Mouse (Mus musculus) intestine, embryonic 15.5 days (tissue): Measurements from ENCODE around the gene Ppp2r5a. TPM values are rescaled to one million over a fixed set of nuclear protein-coding genes. Genes with fewer than 3 reads are reported as not detected.

Source experiments
- ATAC-seq: fragments of 200-750 bp; cut with Nextera tagmentation; 2 replicates; pipeline ENCODE4 v1.8.0; 2017; ENCODE audit warnings: moderate TSS enrichment, moderate library complexity
- H3K27ac ChIP-seq: fragments of 300-500 bp; sonication (generic); 2 replicates; pipeline ENCODE4 v1.5.1; 2015; ENCODE audit warnings: mild to moderate bottlenecking, inconsistent platforms
- H3K27me3 ChIP-seq: fragments of 300-500 bp; sonication (generic); replicated peaks from 2 replicates; pipeline ENCODE4 v1.6.1; 2015; ENCODE audit warnings: inconsistent platforms
- H3K36me3 ChIP-seq: fragments of 300-500 bp; sonication (generic); 2 replicates; pipeline ENCODE4 v1.6.1; 2015; ENCODE audit warnings: inconsistent platforms
- H3K4me1 ChIP-seq: fragments of 300-500 bp; sonication (generic); replicated peaks from 2 replicates; pipeline ENCODE4 v1.6.1; 2015; ENCODE audit warnings: inconsistent platforms
- H3K4me2 ChIP-seq: fragments of 300-500 bp; sonication (generic); replicated peaks from 2 replicates; pipeline ENCODE4 v1.6.1; 2015; ENCODE audit warnings: mild to moderate bottlenecking, inconsistent platforms
- H3K4me3 ChIP-seq: fragments of 300-500 bp; sonication (generic); replicated peaks from 2 replicates; pipeline ENCODE4 v1.5.1; 2015; ENCODE audit warnings: inconsistent platforms
- H3K9ac ChIP-seq: fragments of 300-500 bp; sonication (generic); 2 replicates; pipeline ENCODE4 v1.6.1; 2015; ENCODE audit warnings: inconsistent platforms
- H3K9me3 ChIP-seq: fragments of 300-500 bp; sonication (generic); 2 replicates; pipeline ENCODE4 v1.6.1; 2016; ENCODE audit warnings: inconsistent platforms
- WGBS: fragments of 180-500 bp; shearing (Covaris S2); methylation state at CpG from one replicate; pipeline ENCODE4 v1.1.7; 2015; 5-methylcytosine and 5-hydroxymethylcytosine counted together
- polyA plus RNA-seq: library from polyadenylated mRNA; unstranded; fragments of >200 nt; fragmentation: Nextera tagmentation; extraction: Ambion mirVana; gene quantifications from 2 replicates; pipeline ENCODE4 v1.2.1, GENCODE M21; 2015

The Ppp2r5a gene
- polyA plus RNA-seq, 1 experiment from 2014 or later = 23.7 TPM

GRCm38 (mm10) chr1:191395200-191395599 is 7.9 kb downstream of the Ppp2r5a start:
- Histone ChIP-seq H3K4me2 (peak overlapping the region; percentile 64), H3K9me3 (no peaks in the 10 kb centered on the region), H3K9ac (no peak overlapping the region), H3K4me3 (peak overlapping the region; percentile 87), H3K36me3 (no peaks in the 10 kb centered on the region), H3K4me1 (peaks cover 7% of the 10 kb centered on the region; the same call in 1 of the 2 replicates), H3K27ac (no peak overlapping the region), H3K27me3 (no peaks in the 10 kb centered on the region)
- 23% methylated on average over 1 of the region's 1 CpGs for WGBS
- no peak for ATAC-seq

DNA sequence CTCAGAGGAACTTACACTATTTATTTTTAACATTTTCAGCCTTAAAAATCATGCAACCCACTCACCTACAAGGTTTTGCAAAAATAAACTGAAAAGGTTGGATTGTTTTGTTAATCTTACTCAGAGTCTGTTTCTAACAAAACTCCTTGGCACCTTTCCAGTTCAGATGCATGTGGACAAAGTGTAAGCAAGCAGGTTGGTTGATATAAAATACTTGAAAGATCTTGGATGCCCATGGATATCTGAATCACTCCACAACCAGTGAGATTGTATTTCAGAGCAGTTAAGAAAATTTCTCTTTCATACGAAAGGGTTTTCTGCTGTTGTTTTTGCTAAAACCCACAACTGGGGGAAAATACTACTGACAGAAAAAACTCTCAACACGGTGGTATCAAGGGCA is 8.9 kb downstream of the Ppp2r5a start:
- Histone ChIP-seq H3K36me3 (no peaks in the 10 kb centered on the region), H3K4me2 (peak overlapping the region; percentile 64), H3K27ac (no peak overlapping the region), H3K4me3 (no peak overlapping the region), H3K27me3 (no peaks in the 10 kb centered on the region), H3K9me3 (no peaks in the 10 kb centered on the region), H3K9ac (no peak overlapping the region), H3K4me1 (peaks cover 7% of the 10 kb centered on the region; the same call in 1 of the 2 replicates)
- ATAC-seq = no peak
- 51% methylated on average over 2 of the region's 2 CpGs for WGBS

- no peak overlapping the region for H3K27ac ChIP-seq
- H3K9ac ChIP-seq = no peak overlapping the region
- H3K27me3 ChIP-seq = no peaks in the 10 kb centered on the region
- H3K36me3 ChIP-seq = no peaks in the 10 kb centered on the region
- H3K4me2 ChIP-seq = no peak overlapping the region
- ATAC-seq = no peak
- no peaks in the 10 kb centered on the region for H3K9me3 ChIP-seq
- peaks cover 7% of the 10 kb centered on the region; the same call in 1 of the 2 replicates for H3K4me1 ChIP-seq
- no peak overlapping the region for H3K4me3 ChIP-seq
- WGBS = 66% methylated on average over 3 of the region's 3 CpGs
These were observed 9.5 kb downstream of the Ppp2r5a start for GRCm38 (mm10) chr1:191393536-191393935.

- Histone ChIP-seq H3K4me1 (peaks cover 7% of the 10 kb centered on the region; the same call in 1 of the 2 replicates), H3K4me2 (no peak overlapping the region), H3K27me3 (no peaks in the 10 kb centered on the region), H3K9me3 (no peaks in the 10 kb centered on the region), H3K4me3 (no peak overlapping the region), H3K9ac (no peak overlapping the region), H3K27ac (no peak overlapping the region), H3K36me3 (no peaks in the 10 kb centered on the region)
- peak; percentile 65 for ATAC-seq
- 11% methylated on average over 3 of the region's 3 CpGs for WGBS
These were observed 11.8 kb downstream of the Ppp2r5a start for GRCm38 (mm10) chr1:191391311-191391710.

GRCm38 (mm10) chr1:191384786-191385430 is 18.2 kb downstream of the Ppp2r5a start:
- 92% methylated on average over 10 of the region's 10 CpGs for WGBS
- no peak for ATAC-seq
- H3K27ac ChIP-seq = no peak overlapping the region
- H3K9me3 ChIP-seq = no peaks in the 10 kb centered on the region
- H3K36me3 ChIP-seq = no peaks in the 10 kb centered on the region
- H3K4me1 ChIP-seq = no peaks in the 10 kb centered on the region
- H3K4me2 ChIP-seq = no peak overlapping the region
- no peak overlapping the region for H3K4me3 ChIP-seq
- no peaks in the 10 kb centered on the region for H3K27me3 ChIP-seq
- H3K9ac ChIP-seq = no peak overlapping the region

GRCm38 (mm10) chr1:191381955-191382736 is 20.9 kb downstream of the Ppp2r5a start:
- no peaks in the 10 kb centered on the region for H3K4me1 ChIP-seq
- no peak overlapping the region for H3K4me2 ChIP-seq
- H3K4me3 ChIP-seq = no peak overlapping the region
- no peaks in the 10 kb centered on the region for H3K9me3 ChIP-seq
- H3K36me3 ChIP-seq = no peaks in the 10 kb centered on the region
- WGBS = 86% methylated on average over 11 of the region's 11 CpGs
- H3K27me3 ChIP-seq = no peaks in the 10 kb centered on the region
- H3K9ac ChIP-seq = no peak overlapping the region
- no peak overlapping the region for H3K27ac ChIP-seq
- no peak for ATAC-seq

- no peak overlapping the region for H3K4me3 ChIP-seq
- H3K9ac ChIP-seq = no peak overlapping the region
- no peak for ATAC-seq
- H3K4me1 ChIP-seq = no peaks in the 10 kb centered on the region
- no peaks in the 10 kb centered on the region for H3K27me3 ChIP-seq
- H3K4me2 ChIP-seq = no peak overlapping the region
- no peak overlapping the region for H3K27ac ChIP-seq
- no peaks in the 10 kb centered on the region for H3K36me3 ChIP-seq
- WGBS = 90% methylated on average over 3 of the region's 3 CpGs
- no peaks in the 10 kb centered on the region for H3K9me3 ChIP-seq
These were observed 22.2 kb downstream of the Ppp2r5a start for GRCm38 (mm10) chr1:191380843-191381242.

DNA sequence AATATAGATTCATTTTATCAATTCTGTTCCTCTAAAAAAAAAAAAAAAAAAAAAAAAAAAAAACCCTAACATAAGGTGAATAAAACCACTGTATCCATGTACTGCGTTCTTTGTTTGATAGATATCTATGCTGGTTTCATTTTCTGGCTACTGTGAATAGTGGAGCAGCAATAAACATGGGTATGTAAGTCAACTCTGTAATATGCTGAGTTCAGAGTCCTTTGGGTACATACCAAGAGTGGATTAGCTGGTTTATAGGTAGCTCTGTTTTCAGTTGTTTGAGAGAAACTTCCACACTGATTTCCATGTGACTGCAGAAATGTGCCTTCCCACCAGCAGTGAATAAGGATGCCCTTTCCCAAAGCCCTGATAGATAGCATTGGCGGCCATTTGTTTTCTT is 25.0 kb downstream of the Ppp2r5a start:
- WGBS = 82% methylated on average over 2 of the region's 2 CpGs
- H3K9me3 ChIP-seq = no peaks in the 10 kb centered on the region
- H3K9ac ChIP-seq = no peak overlapping the region
- no peaks in the 10 kb centered on the region for H3K36me3 ChIP-seq
- peak; percentile 78 for ATAC-seq
- H3K4me1 ChIP-seq = no peaks in the 10 kb centered on the region
- H3K4me3 ChIP-seq = no peak overlapping the region
- no peak overlapping the region for H3K27ac ChIP-seq
- no peak overlapping the region for H3K4me2 ChIP-seq
- H3K27me3 ChIP-seq = no peaks in the 10 kb centered on the region

DNA sequence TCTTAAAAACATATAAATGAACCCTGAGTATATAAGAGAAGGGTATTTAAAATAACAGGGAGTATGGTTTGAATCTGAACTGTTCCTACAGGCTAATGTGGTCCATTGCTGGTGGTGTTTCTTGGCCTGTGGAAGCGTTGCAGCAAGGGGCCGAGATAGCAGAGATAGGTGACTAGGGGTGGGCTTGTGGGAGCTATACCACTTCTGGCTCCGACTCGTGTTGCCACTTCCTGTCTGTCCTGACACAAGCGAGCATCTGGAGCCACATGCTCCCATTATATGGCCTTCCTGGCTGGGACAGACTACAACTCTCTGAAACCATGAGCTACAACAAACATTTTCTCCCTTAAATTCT is 27.5 kb downstream of the Ppp2r5a start:
- no peaks in the 10 kb centered on the region for H3K9me3 ChIP-seq
- no peaks in the 10 kb centered on the region for H3K27me3 ChIP-seq
- H3K27ac ChIP-seq = no peak overlapping the region
- no peak overlapping the region for H3K4me3 ChIP-seq
- H3K9ac ChIP-seq = no peak overlapping the region
- 0 out of 2 replicates have a peak, but pooled peaks cover 2% of the 10 kb centered on the region for H3K36me3 ChIP-seq
- no peak for ATAC-seq
- no peaks in the 10 kb centered on the region for H3K4me1 ChIP-seq
- WGBS = 83% methylated on average over 5 of the region's 5 CpGs
- no peak overlapping the region for H3K4me2 ChIP-seq

DNA sequence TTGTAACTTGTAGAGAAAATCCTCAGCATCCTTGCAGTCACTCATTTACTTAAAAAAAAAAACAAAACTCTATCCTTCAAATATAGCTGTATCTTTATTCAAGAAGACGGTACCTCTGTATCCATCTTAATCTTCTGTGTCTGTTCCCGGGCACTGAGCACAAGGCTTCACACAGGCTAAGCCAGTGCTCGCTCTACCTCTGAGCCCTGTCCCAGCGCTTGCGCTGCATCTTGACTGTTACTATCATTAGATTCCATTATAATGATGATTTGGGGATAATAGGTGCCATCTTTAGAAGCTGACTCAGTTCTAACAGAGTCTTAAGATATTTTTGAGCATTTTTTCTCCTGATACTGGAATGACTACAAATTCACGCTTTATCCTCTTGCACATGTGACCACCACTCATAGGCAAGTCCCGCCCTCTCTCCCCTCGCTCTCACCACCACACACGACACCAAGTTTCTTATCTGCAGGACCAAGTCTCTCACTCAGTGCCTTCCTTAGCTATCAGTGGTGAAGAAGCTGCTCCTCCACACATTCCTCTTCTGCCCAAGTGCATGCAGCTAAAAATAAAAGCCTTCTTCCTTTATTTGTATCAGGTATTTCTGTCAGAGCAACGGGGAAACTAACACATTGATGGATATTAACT is 28.0 kb downstream of the Ppp2r5a start:
- no peaks in the 10 kb centered on the region for H3K4me1 ChIP-seq
- no peak for ATAC-seq
- 87% methylated on average over 10 of the region's 10 CpGs for WGBS
- no peak overlapping the region for H3K9ac ChIP-seq
- no peak overlapping the region for H3K4me2 ChIP-seq
- H3K9me3 ChIP-seq = no peaks in the 10 kb centered on the region
- no peaks in the 10 kb centered on the region for H3K27me3 ChIP-seq
- H3K4me3 ChIP-seq = no peak overlapping the region
- 0 out of 2 replicates have a peak, but pooled peaks cover 3% of the 10 kb centered on the region for H3K36me3 ChIP-seq
- no peak overlapping the region for H3K27ac ChIP-seq

GRCm38 (mm10) chr1:191369140-191369539 is 33.9 kb downstream of the Ppp2r5a start:
- no peak overlapping the region for H3K27ac ChIP-seq
- H3K27me3 ChIP-seq = no peaks in the 10 kb centered on the region
- H3K9ac ChIP-seq = no peak overlapping the region
- H3K9me3 ChIP-seq = no peaks in the 10 kb centered on the region
- 0 out of 2 replicates have a peak, but pooled peaks cover 3% of the 10 kb centered on the region for H3K36me3 ChIP-seq
- H3K4me3 ChIP-seq = no peak overlapping the region
- no peak overlapping the region for H3K4me2 ChIP-seq
- no peaks in the 10 kb centered on the region for H3K4me1 ChIP-seq
- ATAC-seq = no peak

DNA sequence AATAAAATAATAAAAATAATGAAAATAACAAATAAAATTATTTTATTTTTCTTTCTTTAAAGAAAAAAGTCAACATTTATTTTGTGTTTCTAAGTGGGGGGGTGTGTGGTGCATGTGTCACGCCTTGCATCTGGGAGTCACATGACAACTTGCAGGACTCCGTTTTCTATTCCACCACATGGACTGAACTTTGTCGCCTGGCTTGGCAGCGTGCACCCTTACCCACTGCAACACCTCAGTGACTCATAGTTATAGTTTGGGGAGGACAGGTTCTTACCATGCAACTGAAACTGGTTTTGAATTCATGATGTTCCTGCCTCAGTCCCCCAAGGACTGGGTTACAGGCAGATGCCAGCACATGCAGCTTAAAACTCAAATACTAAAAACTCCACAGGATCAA is 34.9 kb downstream of the Ppp2r5a start:
- H3K4me1 ChIP-seq = no peaks in the 10 kb centered on the region
- no peak overlapping the region for H3K9ac ChIP-seq
- H3K27ac ChIP-seq = no peak overlapping the region
- no peak overlapping the region for H3K4me3 ChIP-seq
- H3K9me3 ChIP-seq = no peaks in the 10 kb centered on the region
- 75% methylated on average over 4 of the region's 4 CpGs for WGBS
- H3K27me3 ChIP-seq = no peaks in the 10 kb centered on the region
- H3K4me2 ChIP-seq = no peak overlapping the region
- no peak for ATAC-seq
- H3K36me3 ChIP-seq = 0 out of 2 replicates have a peak, but pooled peaks cover 3% of the 10 kb centered on the region
